Mouse (Mus musculus) embryonic facial prominence, embryonic 10.5 days (tissue): ENCODE data around the gene Mmp28. TPM values are rescaled to one million over a fixed set of nuclear protein-coding genes. Genes with fewer than 3 reads are reported as not detected.

ENCODE experiments used
- DNase-seq: peaks from one replicate; pipeline ENCODE4 v3.0.0-alpha.2; 2017; ENCODE audit warnings: low spot score
- H3K27ac ChIP-seq: fragments of 300-500 bp; sonication (generic); replicated peaks from 2 replicates; pipeline ENCODE4 v1.5.1; 2016; ENCODE audit warnings: mild to moderate bottlenecking
- H3K27me3 ChIP-seq: fragments of 300-500 bp; sonication (generic); replicated peaks from 2 replicates; pipeline ENCODE4 v1.6.1; 2016; ENCODE audit warnings: low read depth, mild to moderate bottlenecking; ENCODE audit not compliant: poor library complexity, severe bottlenecking
- H3K36me3 ChIP-seq: fragments of 300-500 bp; sonication (generic); replicated peaks from 2 replicates; pipeline ENCODE4 v1.6.1; 2016; ENCODE audit warnings: mild to moderate bottlenecking, moderate library complexity
- H3K4me1 ChIP-seq: fragments of 300-500 bp; sonication (generic); 2 replicates; pipeline ENCODE4 v1.6.1; 2016
- H3K4me3 ChIP-seq: fragments of 300-500 bp; sonication (generic); 2 replicates; pipeline ENCODE4 v1.5.1; 2016; ENCODE audit warnings: mild to moderate bottlenecking, moderate library complexity
- H3K9me3 ChIP-seq: fragments of 300-500 bp; sonication (generic); 2 replicates; pipeline ENCODE4 v1.6.1; 2016; ENCODE audit warnings: mild to moderate bottlenecking
- WGBS: fragments of 180-500 bp; shearing (Covaris S2); methylation state at CpG from one replicate; pipeline ENCODE4 v1.1.7; 2016; 5-methylcytosine and 5-hydroxymethylcytosine counted together
- polyA plus RNA-seq: library from polyadenylated mRNA; unstranded; fragments of >200 nt; fragmentation: Nextera tagmentation; extraction: Ambion mirVana; gene quantifications from 2 replicates; pipeline ENCODE4 v1.2.1, GENCODE M21; 2016

Gene Mmp28
- polyA plus RNA-seq: 1.3 and 1.5 TPM in 2 replicates

GRCm38 (mm10) chr11:83462711-83463244, at the start of gene Mmp28:
Mmp28 (minus strand) TSS chr11:83463071.
- Histone ChIP-seq H3K4me3 (peak within 1 kb of the TSS; percentile 72), H3K36me3 (no peaks in the 10 kb centered on the region), H3K9me3 (no peaks in the 10 kb centered on the region), H3K27me3 (peaks cover 78% of the 10 kb centered on the region), H3K4me1 (peaks cover 30% of the 10 kb centered on the region), H3K27ac (peak within 1 kb of the TSS; percentile 70)
- under 1% methylated on average over 42 of the region's 42 CpGs for WGBS
- DNase-seq: peak; percentile 68

- Histone ChIP-seq H3K27ac (no peak overlapping the region), H3K27me3 (no peaks in the 10 kb centered on the region), H3K4me1 (no peaks in the 10 kb centered on the region), H3K9me3 (no peaks in the 10 kb centered on the region), H3K4me3 (no peak overlapping the region), H3K36me3 (peaks cover 52% of the 10 kb centered on the region)
- DNase-seq: no peak
Measured at GRCm38 (mm10) chr11:83509521-83509920, 46.6 kb upstream of the Mmp28 start.

- no peak for DNase-seq
- H3K36me3 ChIP-seq: peaks cover 98% of the 10 kb centered on the region
Measured at GRCm38 (mm10) chr11:83504308-83504707, 41.4 kb upstream of the Mmp28 start.

GRCm38 (mm10) chr11:83495571-83495970, 32.7 kb upstream of the Mmp28 start:
- whole genome bisulfite sequencing: 92% methylated on average over 2 of the region's 2 CpGs
- DNase-seq: no peak
- Histone ChIP-seq H3K36me3 (peaks cover 89% of the 10 kb centered on the region), H3K9me3 (no peaks in the 10 kb centered on the region), H3K4me1 (no peaks in the 10 kb centered on the region), H3K27me3 (no peaks in the 10 kb centered on the region), H3K27ac (no peak overlapping the region), H3K4me3 (no peak overlapping the region)

More at GRCm38 (mm10) chr11:83504308-83504707, 41.4 kb upstream of the Mmp28 start:
- H3K27ac ChIP-seq: no peak overlapping the region
- no peaks in the 10 kb centered on the region for H3K4me1 ChIP-seq
- no peak overlapping the region for H3K4me3 ChIP-seq
- WGBS: 93% methylated on average over 5 of the region's 5 CpGs
- no peaks in the 10 kb centered on the region for H3K27me3 ChIP-seq
- H3K9me3 ChIP-seq: no peaks in the 10 kb centered on the region

- Histone ChIP-seq H3K4me3 (no peak overlapping the region), H3K9me3 (no peaks in the 10 kb centered on the region), H3K27ac (no peak overlapping the region), H3K36me3 (peaks cover 93% of the 10 kb centered on the region), H3K4me1 (no peaks in the 10 kb centered on the region), H3K27me3 (no peaks in the 10 kb centered on the region)
- DNase-seq: no peak
- 88% methylated on average over 4 of the region's 4 CpGs for WGBS
Measured at GRCm38 (mm10) chr11:83491488-83491887, 28.6 kb upstream of the Mmp28 start.

- DNase-seq: no peak
- H3K9me3 ChIP-seq: no peaks in the 10 kb centered on the region
- under 1% methylated on average over 52 of the region's 52 CpGs for WGBS
- H3K27ac ChIP-seq: peak overlapping the region; percentile 99
- H3K36me3 ChIP-seq: peaks cover 26% of the 10 kb centered on the region
- peaks cover 19% of the 10 kb centered on the region for H3K27me3 ChIP-seq
- peaks cover 22% of the 10 kb centered on the region for H3K4me1 ChIP-seq
- H3K4me3 ChIP-seq: peak overlapping the region; percentile 94
Measured at GRCm38 (mm10) chr11:83473235-83474016, 10.6 kb upstream of the Mmp28 start.

- Histone ChIP-seq H3K4me3 (peak within 1 kb of the TSS; percentile 94), H3K27ac (peak within 1 kb of the TSS; percentile 99), H3K36me3 (peaks cover 19% of the 10 kb centered on the region), H3K4me1 (peaks cover 22% of the 10 kb centered on the region), H3K9me3 (no peaks in the 10 kb centered on the region), H3K27me3 (peaks cover 19% of the 10 kb centered on the region)
- under 1% methylated on average over 66 of the region's 66 CpGs for WGBS
- DNase-seq: peak; percentile 98
Measured at GRCm38 (mm10) chr11:83472324-83473234, 9.7 kb upstream of the Mmp28 start, which contains the start of gene Taf15. Taf15 (plus strand) TSS chr11:83473086.

- 75% methylated on average over 2 of the region's 2 CpGs for WGBS
- Histone ChIP-seq H3K4me3 (peak overlapping the region; percentile 94), H3K27ac (peak overlapping the region; percentile 99; the same call in 1 of the 2 replicates)
Measured at GRCm38 (mm10) chr11:83471766-83472165, 8.9 kb upstream of the Mmp28 start.

GRCm38 (mm10) chr11:83468765-83469164, 5.9 kb upstream of the Mmp28 start:
- DNase-seq: no peak
- Histone ChIP-seq H3K36me3 (no peaks in the 10 kb centered on the region), H3K9me3 (no peaks in the 10 kb centered on the region), H3K4me1 (peaks cover 11% of the 10 kb centered on the region), H3K4me3 (no peak overlapping the region), H3K27me3 (peaks cover 55% of the 10 kb centered on the region), H3K27ac (no peak overlapping the region)
- 91% methylated on average over 3 of the region's 3 CpGs for WGBS

More at GRCm38 (mm10) chr11:83471766-83472165, 8.9 kb upstream of the Mmp28 start:
- peaks cover 27% of the 10 kb centered on the region for H3K27me3 ChIP-seq
- DNase-seq: no peak
- H3K9me3 ChIP-seq: no peaks in the 10 kb centered on the region
- peaks cover 22% of the 10 kb centered on the region for H3K4me1 ChIP-seq
- peaks cover 10% of the 10 kb centered on the region for H3K36me3 ChIP-seq

- 71% methylated on average over 11 of the region's 11 CpGs for WGBS
- no peaks in the 10 kb centered on the region for H3K36me3 ChIP-seq
- H3K4me3 ChIP-seq: no peak overlapping the region
- H3K9me3 ChIP-seq: no peaks in the 10 kb centered on the region
- DNase-seq: no peak
- no peak overlapping the region for H3K27ac ChIP-seq
- H3K27me3 ChIP-seq: peaks cover 70% of the 10 kb centered on the region
- peaks cover 22% of the 10 kb centered on the region for H3K4me1 ChIP-seq
Measured at GRCm38 (mm10) chr11:83467120-83467652, 4.3 kb upstream of the Mmp28 start.

- 40% methylated on average over 2 of the region's 2 CpGs for WGBS
- H3K4me1 ChIP-seq: peaks cover 23% of the 10 kb centered on the region
- DNase-seq: no peak
- H3K36me3 ChIP-seq: no peaks in the 10 kb centered on the region
- no peak overlapping the region for H3K4me3 ChIP-seq
- H3K27ac ChIP-seq: no peak overlapping the region
- no peaks in the 10 kb centered on the region for H3K9me3 ChIP-seq
- H3K27me3 ChIP-seq: peaks cover 75% of the 10 kb centered on the region
Measured at GRCm38 (mm10) chr11:83465976-83466375, 3.1 kb upstream of the Mmp28 start.

GRCm38 (mm10) chr11:83461462-83462027, 1.3 kb downstream of the Mmp28 start:
- peaks cover 39% of the 10 kb centered on the region for H3K4me1 ChIP-seq
- peak overlapping the region; percentile 72; the same call in 1 of the 2 replicates for H3K4me3 ChIP-seq
- H3K9me3 ChIP-seq: no peaks in the 10 kb centered on the region
- no peak for DNase-seq
- no peak overlapping the region for H3K27ac ChIP-seq
- H3K27me3 ChIP-seq: peaks cover 68% of the 10 kb centered on the region
- WGBS: 65% methylated on average over 10 of the region's 10 CpGs
- no peaks in the 10 kb centered on the region for H3K36me3 ChIP-seq
